Mouse (Mus musculus) heart, adult 9 months (tissue): ENCODE results near the gene Nup210l.
A peak's percentile ranks its signal among the peaks of the same experiment; 100 is the strongest.

Experiments used
- DNase-seq, 2 experiments: peaks; one replicate each; pipeline ENCODE4 v3.0.0; 2022; ENCODE audit warnings: low spot score in 2 of 2

The Nup210l gene

DNA sequence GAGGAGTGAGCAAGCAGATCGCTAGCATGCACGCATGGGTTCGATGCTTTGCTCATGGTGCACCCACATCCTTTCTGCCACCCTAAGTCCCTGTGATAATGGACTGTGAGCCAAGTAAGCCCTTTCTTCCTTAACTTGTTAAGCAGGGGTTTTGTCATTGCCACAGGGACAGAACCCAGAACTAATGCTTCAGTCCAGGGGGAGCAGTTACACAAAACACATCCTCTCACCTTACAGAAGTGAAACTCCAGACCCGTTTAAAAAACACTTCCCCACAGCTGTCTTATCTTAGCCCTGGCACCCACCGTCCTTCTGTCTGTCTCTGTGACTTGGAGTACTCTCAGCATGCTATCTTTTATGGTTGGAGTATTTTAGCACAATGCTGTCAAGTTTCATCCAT lies 52.1 kb downstream of the Nup210l start:
- no peak for DNase-seq

DNA sequence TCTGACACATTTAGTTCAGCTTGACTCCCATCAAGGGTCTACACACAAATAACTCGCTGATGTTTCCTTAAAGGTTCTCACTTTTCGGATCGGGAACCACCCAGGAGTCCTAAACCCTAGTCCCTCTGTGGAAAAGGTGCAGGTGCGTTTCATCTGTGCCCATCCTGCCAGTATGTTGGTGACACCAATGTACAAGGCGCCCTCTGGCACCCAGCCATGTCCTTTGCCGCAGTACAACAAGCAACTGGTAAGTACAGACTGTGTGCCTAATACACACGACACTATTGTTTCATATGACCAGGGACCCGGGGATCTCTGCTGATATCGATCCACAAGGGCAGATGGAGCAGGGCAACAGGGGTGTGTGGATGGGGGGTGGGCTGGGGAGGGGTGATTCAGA lies 55.8 kb downstream of the Nup210l start:
- no peak for DNase-seq

DNA sequence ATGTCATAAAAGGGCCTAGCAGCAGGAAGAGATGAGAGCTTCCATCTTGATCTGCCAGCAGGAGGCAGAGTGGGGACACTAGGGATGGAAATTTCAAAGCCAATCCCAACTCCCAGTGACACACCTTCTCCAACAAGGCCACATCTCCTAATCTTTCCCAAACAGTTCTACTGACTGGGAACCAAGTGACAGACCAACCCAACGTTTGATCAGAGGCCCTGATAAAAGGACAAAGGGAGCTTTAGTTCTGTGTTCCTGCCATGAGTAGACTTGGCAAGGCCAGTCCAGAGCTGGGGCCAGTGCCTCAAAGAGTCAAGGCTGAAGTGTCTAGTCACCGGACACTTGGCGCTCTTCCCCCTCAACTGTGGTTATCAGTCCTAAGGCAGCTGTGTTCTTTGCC lies 57.6 kb downstream of the Nup210l start:
- no peak for DNase-seq

DNA sequence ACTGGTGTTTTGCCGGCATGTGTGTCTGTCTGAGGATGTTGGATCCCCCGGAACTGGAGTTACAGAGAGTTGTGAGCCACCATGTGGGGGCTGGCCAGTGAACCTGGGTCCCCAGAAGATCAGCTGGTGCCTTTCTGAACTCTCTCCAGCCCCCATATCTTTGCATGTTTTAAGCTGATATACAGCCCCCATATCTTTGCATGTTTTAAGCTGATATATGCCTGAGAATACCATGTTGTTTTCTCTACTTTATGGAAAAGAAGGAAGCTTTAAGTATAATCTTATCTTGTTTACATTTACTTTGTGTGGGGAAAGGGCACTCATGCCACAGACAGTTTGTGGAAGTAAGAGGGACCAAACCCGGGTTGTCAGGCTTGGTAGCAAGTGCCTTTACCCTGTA lies 75.6 kb downstream of the Nup210l start:
- DNase-seq, result no peak

DNA sequence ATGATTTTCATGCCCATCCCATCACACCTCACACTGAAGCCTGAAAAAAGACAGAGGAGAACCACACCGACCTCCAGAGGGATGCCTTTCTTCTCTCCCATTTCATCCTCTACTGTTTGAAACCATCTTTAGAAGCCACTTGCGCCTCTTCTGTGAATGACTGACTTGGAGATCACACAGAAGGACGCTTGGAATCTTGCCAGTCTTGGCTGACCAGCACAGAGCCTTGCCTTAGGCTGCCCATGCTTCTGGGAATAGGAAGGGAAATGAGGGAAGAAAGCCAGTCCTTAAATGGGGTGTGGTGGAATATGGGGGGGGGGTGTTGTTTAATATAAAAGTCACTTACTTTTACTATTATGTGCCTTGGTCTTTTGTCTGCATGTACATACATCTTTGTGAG lies 79.6 kb downstream of the Nup210l start:
- DNase-seq, result no peak

DNA sequence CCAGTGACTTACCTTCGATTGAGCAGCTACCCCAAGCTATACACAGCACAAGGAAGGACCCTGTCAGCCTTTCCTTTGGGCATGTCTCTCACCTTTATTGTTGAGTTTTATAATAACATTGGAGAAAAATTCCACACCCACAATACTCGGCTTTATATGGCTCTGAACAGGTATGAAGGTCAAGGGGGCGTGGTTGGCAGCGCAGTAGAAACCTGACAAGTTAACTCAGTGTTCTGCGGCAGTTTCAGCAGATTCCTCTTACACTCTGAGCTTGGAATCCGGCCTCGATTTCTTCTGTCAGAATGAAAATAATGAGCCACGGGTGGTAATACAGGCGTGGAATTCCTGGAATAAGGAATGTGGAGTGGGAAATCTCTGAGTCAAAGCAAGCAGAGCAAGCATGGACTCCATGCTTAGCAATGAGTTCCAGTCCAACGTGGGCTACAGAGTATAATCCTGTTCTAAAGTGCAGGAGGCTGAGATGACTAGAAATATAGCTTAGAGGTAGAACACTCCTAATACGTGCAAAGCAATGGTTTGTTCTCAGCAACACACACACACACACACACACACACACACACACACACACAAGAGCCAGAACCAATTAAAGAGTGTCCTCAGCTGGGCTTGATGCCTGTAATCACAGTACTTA lies 87.1 kb downstream of the Nup210l start:
- DNase-seq, result no peak

DNA sequence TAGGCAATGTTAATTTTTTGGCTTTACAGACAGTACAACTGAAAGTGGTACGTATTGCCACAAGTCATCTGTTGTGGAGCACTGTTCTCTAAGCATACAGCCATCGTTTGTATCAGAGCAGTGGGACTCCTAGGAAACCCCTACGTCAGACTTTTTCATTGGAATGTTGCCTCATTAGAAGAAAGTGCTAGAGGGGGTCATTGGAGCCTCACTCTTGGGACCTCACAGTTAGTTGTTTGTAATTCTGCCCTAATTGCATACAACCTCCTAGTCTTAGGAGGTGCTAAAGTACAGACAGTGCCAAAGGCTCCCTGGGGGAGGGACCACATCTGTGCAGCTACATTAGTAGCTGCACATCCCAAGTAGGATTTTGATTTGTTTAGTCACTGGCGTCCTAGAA lies 90.8 kb downstream of the Nup210l start:
- no peak for DNase-seq

DNA sequence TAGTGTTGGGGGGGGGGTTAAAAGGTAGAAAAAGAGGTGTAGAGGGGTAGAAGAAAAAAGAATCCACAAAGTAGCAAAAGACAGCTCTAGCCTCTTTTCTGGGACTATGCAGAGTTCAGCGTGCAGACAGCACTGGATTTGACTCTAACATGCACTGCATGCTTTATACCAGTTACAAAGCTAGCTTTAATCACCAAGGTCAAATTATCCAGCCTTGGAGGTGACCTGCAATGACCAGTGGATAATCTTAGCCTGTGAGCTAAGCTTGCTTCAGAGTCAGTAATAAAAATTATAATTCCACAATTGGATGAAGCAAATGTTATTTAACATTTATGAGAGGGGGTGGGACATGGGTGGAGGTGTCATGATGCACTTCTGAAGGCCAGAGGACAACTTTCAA lies 91.7 kb downstream of the Nup210l start:
- no peak for DNase-seq

DNA sequence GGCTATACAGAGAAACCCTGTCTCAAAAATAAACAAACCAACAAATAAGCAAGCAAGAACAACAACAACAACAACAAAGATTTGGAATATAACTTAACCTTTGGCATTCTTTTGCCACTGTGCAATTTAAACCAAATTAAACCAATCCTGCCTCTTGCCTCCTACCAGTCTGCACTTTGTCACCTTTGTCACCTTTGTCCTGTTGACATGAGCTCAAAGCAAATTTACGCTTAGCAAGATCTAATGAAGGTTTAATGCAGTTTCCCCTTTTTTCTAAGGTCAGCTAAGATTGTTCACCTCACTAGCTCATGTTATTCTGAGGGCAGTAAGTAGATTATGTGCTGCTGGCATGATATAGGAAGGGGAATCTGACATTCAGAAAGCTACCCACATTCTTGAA lies 93.6 kb downstream of the Nup210l start:
- no peak for DNase-seq

DNA sequence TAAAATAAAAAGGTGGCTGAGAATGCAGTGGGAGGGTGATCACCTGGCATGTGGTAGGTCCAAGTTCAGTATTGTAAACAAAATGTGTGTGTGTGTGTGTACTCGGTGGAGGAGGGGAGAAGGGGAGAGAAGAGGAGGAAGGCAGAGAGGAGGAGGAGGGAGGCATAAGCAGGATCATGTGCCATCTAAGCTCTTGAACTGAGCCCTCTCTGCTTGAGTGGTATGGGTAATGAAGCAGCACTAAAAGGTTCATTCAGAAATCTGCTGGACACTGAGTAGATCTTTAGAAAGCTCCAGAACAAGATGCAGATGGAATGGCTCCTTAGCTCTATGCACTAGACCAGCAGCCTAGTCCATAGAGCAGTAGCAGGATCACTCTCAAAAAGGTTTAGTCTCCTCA lies 99.0 kb downstream of the Nup210l start:
- no peak for DNase-seq

DNA sequence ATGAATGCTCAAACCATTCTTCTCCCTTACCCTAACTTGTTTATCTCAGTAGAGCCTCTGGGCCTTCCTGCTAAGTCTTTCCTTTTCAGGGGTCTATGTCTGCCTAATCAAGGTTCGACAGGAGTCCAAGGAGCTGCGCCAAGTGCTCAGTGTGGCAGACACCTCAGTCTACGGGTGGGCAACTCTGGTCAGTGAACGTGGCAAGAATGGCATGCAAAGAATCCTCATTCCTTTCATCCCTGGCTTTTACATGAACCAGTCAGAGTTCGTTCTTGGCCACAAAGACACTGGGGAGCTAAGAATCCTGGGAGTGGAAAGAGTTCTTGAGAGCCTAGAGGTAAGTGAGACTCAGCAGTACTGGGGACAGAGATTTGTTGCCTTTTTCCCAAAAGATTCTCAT lies 99.7 kb downstream of the Nup210l start:
- no peak for DNase-seq

DNA sequence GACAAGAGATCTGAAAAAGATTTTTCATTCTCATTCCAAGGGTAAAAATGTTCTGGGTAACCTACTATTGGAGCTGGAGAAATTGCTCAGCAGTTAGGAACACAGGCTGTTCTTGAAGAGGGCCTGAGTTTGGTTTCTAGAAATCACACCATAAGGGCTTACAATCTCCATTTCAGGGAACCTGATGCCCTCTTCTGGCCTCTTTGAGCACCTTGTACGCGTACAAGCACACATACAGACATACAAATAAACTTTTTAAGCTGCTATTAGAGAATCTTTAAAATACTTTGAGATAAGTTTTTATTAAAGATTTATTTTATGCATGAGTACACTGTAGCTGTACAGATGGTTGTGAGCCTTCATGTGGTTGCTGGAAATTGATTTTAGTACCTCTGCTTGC lies 100.7 kb downstream of the Nup210l start:
- DNase-seq, result no peak

DNA sequence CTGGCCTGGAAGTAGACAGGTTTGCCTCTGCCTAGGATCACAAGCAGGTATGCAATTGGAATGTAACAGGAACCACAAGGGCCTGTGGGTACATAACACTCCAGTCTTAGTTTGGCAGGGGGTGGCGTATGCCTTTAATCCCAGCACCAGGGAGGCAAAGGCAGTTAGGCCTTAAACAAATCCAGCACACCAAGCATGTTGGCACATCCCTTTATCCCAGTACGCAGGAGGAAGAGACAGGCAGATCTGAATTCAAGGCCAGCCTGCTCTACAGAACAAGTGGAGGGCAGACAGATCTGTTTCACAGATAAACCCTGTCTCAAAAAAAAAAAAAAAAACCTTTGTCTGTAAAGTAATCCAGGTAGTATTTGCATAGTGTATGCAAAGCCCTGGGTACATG lies 104.7 kb downstream of the Nup210l start:
- DNase-seq, result no peak

DNA sequence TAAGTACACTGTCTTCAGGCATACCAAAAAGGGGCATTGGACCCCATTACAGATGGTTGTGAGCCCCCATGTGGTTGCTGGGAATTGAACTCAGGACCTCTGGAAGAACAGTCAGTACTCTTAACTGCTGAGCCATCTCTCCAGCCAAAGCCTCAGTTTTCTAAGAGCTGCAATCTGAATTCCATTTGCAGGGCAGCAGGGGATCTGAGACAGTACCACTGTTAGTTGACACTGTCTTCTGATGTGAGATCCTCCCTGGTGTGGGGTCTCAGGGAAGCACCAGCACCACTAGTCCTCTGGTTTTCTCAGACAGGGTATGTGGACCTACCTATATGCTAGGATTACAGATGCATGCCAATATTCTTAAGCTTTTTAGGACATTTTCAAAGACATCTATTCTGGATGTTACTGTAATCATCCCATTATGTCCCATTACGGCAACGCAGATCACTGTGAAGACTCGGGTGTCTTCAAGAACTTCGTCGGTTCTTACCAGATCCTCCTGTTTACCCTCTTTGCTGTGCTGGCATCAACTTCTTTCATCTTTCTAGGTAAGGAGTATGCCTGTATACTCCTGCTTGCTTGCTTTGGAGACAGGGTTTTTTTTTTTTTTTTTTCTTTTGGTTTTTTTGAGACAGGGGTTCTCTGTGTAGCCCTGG lies 106.1 kb downstream of the Nup210l start:
- DNase-seq, result no peak

DNA sequence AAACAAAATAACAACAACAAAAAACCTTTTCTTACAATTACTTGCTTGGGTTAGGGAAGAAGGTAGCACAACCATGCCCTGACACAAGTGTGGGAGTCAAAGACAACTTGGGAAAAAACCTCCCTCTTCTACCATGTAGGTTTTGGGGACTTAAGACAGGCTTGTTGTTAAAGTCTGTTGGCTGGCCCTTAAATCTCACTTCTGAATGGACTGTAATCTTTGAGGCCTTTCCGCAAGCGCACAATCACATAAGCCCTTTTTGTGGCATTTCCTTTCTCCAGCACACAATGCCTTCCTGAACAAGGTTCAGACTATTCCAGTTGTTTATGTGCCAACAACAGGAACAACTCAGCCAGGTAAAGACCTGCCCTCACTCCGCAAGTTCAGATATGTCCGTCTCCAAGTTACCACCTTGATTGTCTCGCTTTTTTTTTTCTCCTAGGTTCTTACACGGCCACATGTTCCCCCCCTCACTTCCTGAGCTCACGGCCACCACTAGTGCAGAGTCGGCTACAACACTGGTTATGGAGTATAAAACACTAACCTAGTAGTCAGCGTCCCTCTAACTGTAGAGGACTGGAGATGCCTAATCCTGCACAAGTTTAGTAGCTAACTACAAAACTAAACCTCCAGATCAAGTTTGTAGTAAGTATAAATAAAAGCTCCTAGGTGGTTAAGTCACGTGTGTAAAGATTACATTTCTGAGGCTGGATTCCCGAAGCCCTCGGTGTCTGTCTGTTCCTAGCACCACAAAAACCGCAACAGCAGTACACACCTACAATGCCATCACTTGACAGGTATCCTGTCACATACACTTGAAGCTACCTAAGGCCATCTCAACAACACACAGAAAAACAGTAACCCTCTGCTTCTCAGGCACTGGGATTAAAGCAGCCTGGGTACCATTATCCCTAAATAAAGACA lies 107.8 kb downstream of the Nup210l start:
- no peak for DNase-seq

DNA sequence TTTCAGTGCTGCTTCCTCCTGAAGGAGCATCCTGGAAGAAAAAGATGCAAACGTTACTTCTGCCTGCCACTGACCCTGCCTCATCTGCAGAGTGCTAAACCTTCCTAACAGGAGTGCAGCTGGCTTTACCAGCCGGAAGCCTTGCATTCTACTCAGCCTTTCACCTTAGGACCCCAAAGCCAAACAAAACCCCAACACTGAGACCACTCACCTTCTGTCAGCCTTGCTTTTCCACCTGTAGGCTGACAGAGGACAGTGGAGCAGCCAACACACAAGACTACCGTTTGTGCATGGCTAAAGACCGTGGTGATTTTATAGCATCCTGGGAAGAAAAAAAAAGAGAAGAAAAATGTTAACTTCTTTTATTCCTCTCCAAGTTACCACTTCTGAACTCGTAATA lies 108.8 kb downstream of the Nup210l start:
- no peak for DNase-seq

DNA sequence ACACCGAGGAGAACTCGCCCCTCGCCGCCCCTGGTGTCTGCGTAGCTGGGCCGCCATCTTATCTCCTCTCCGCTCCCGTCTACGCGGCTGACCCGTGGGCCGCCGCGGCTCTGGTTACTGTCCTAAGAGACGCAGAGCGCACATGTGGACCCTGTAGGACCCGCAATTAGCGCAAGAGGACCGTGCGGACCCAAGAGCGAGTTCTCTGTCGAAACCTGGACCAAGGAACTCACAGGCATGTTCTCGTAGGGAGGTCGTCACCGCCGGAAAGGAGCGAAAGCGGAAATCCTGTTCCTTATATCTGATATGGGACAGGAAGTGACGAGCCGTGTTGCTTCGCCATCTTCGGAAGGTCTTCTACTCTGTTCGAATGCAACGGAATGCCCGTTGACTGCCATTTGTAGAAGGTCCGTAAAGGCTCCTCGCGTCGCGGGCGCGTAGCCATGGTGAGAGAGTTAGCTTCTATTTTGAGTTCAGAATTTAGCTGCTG lies 109.5 kb downstream of the Nup210l start, which contains the start of the genes Rps27 and Rab13:
Gene Rps27, minus strand, starts transcription at position 275 of the 490 bp plus-strand sequence.
Gene Rab13, plus strand, starts transcription at position 319 of the 490 bp plus-strand sequence.
- peak; percentile 95 for DNase-seq

DNA sequence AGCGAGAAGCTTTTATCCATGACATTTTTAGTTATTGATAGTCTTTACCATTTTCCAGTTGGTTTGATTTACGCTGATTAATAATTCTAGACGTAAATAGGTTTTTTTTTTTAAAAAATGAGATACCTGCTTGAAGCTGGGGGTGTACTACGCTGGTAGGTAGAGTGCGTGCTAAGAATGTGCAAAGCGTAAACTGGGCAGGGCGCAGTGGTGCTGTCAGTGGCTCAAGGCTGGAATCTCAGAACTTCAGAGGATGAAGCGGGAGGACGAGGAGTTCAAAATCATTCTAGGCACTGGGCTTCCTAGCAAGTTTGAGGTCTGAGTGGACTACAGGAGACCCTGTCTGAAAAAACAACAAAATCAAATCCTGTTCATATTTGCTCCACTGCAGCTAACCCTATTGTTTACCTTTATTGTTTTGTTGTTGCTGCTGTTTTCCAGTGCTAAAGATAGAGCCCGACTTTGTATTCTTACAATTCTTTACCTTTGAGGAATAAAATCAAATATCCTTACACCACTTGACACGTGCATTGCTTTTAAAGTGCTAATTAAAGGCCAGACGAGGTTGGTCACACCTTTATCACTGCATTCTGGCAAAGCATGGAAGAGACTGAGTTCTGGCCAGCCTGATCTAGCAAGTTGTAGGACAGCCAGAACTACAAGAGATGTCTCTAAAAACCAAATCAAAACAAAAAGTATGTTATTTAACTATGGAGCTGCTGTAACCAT lies 110.2 kb downstream of the Nup210l start:
- DNase-seq, result no peak

DNA sequence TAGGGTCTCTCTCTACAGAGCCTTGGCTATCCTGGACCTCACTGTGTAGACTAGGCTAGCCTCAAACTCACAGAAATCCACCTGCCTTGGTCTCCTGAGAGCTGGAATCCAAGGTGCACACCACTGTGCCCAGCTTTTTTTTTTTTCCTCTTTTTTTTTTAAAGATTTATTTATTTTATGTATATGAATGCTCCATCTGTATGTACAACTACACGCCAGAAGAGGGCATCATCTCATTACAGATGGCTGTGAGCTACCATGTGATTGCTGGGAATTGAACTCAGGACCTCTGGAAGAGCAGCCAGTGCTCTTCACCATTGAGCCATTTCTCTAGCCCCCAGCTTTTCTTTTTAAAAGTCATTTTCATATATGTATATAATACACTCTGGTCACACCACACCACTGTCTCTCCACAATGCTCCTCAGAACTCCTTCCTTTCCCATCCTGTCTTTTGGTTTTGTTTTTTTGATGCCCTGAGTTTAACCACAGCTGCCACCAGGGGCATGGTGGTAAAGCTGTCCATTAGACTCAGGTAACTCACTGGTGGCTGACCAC lies 112.0 kb downstream of the Nup210l start:
- DNase-seq, result no peak

DNA sequence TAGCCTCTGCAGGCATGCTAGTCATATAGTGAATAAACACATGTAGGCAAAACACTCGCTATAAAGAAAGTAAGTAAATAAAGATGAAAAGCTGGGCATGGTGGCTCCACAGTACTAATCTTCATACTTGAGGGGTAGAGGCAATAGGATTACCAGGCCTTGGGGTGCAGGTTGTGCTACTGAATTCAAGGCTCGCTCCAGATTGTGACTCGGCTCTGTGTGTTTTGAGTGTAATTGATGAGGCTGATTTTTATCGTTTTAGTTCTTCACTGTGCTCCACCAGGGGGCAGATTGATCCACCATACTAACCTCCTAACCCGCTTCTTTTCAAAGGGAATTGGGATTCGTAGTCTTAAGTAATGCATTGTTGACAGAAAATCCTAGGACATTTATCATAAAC lies 116.2 kb downstream of the Nup210l start:
- peak in 1 of 2 experiments; percentile 62 for DNase-seq

DNA sequence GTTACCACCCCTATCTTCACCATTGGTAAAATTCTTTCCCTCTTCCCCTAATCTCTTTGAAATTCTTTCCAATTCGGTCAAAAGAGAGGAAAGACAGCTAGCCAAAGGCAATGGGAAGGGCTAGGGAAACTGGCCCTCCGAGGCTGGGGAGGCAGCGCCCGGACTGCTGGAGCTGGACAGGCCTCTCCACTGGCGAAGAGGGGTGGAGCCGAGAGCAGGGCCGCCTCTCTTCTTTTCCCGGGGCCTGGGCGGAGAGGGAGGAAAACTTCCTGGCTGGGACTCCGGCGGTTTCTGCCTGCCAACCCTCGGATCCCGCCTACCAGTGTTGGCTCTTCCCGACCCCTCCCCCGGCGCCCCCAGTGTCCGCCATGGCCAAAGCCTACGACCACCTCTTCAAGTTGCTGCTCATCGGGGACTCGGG lies 116.6 kb downstream of the Nup210l start:
- peak; percentile 83 to 85 for DNase-seq
